Mouse (Mus musculus) liver, embryonic 11.5 days (tissue): ENCODE measurements around the gene Prdx6. TPM values are rescaled to one million over a fixed set of nuclear protein-coding genes. Genes with fewer than 3 reads are reported as not detected.

Experiments used
- ATAC-seq: fragments of 200-750 bp; cut with Nextera tagmentation; replicated peaks from 2 replicates; pipeline ENCODE4 v1.8.0; 2017; ENCODE audit warnings: moderate number of reproducible peaks, mild to moderate bottlenecking, moderate TSS enrichment, moderate library complexity; ENCODE audit not compliant: low FRiP score
- DNase-seq: peaks from one replicate; pipeline ENCODE4 v3.0.0-alpha.2; 2017; ENCODE audit warnings: low spot score
- H3K27ac ChIP-seq: fragments of 300-500 bp; sonication (generic); 2 replicates; pipeline ENCODE4 v1.5.1; 2014; ENCODE audit warnings: mild to moderate bottlenecking, low read depth, low read length, control low read depth
- H3K27me3 ChIP-seq: fragments of 300-500 bp; sonication (generic); replicated peaks from 2 replicates; pipeline ENCODE4 v1.6.1; 2014; ENCODE audit warnings: low read length, mixed read lengths; ENCODE audit not compliant: control insufficient read depth, insufficient read depth
- H3K36me3 ChIP-seq: fragments of 300-500 bp; sonication (generic); 2 replicates; pipeline ENCODE4 v1.6.1; 2014; ENCODE audit warnings: mild to moderate bottlenecking, low read length, moderate library complexity, mixed read lengths; ENCODE audit not compliant: control insufficient read depth, insufficient read depth
- H3K4me1 ChIP-seq: fragments of 300-500 bp; sonication (generic); replicated peaks from 2 replicates; pipeline ENCODE4 v1.6.1; 2014; ENCODE audit warnings: low read length, mixed read lengths; ENCODE audit not compliant: control insufficient read depth, insufficient read depth
- H3K4me2 ChIP-seq: fragments of 300-500 bp; sonication (generic); 2 replicates; pipeline ENCODE4 v1.6.1; 2014; ENCODE audit warnings: mild to moderate bottlenecking, control low read depth, moderate library complexity
- H3K4me3 ChIP-seq: fragments of 300-500 bp; sonication (generic); 2 replicates; pipeline ENCODE4 v1.5.1; 2014; ENCODE audit warnings: low read depth, low read length, control low read depth
- H3K9ac ChIP-seq: fragments of 300-500 bp; sonication (generic); 2 replicates; pipeline ENCODE4 v1.6.1; 2014; ENCODE audit warnings: low read depth, low read length, control low read depth
- H3K9me3 ChIP-seq: fragments of 300-500 bp; sonication (generic); 2 replicates; pipeline ENCODE4 v1.6.1; 2016; ENCODE audit warnings: low read length, inconsistent platforms, mixed read lengths; ENCODE audit not compliant: control insufficient read depth
- WGBS: fragments of 180-500 bp; shearing (Covaris S2); extraction: QIAGEN DNeasy Blood & Tissue Kit; methylation state at CpG from one replicate; pipeline ENCODE4 v1.1.7; 2014; 5-methylcytosine and 5-hydroxymethylcytosine counted together
- polyA plus RNA-seq: library from polyadenylated mRNA; unstranded; fragments of >200 nt; fragmentation: Nextera tagmentation; extraction: Ambion mirVana; gene quantifications from 2 replicates; pipeline ENCODE4 v1.2.1, GENCODE M21; 2014

Gene Prdx6
- polyA plus RNA-seq, 1 experiment from 2014 or later: 744 TPM

DNA sequence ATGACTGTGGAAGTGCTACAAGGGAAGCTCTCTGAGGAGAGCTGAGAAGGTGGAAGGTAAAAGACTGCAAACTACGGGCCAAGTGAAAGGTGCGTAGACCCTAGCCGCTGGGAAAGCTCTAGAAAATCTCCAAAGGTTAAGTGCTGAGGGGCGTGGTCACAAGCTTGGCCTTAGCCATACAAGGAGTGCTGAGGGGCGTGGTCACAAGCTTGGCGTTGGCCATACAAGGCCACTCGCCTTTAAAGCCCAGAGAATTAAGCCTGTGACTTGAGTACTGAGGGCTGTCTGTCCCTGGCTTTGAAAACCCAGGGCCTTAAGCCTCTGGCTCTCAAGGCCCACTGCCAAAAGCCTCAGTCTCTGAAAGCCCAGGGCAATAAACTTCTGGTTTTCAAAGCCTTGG lies 5.9 kb upstream of the Prdx6 start:
- H3K4me2 ChIP-seq: no peak overlapping the region
- no peak overlapping the region for H3K9ac ChIP-seq
- H3K9me3 ChIP-seq: no peaks in the 10 kb centered on the region
- H3K27me3 ChIP-seq: no peaks in the 10 kb centered on the region
- no peak for ATAC-seq
- peaks cover 31% of the 10 kb centered on the region for H3K4me1 ChIP-seq
- no peak overlapping the region for H3K4me3 ChIP-seq
- no peak overlapping the region for H3K27ac ChIP-seq
- H3K36me3 ChIP-seq: no peaks in the 10 kb centered on the region
- WGBS: 73% methylated on average over 7 of the region's 7 CpGs
- no peak for DNase-seq

DNA sequence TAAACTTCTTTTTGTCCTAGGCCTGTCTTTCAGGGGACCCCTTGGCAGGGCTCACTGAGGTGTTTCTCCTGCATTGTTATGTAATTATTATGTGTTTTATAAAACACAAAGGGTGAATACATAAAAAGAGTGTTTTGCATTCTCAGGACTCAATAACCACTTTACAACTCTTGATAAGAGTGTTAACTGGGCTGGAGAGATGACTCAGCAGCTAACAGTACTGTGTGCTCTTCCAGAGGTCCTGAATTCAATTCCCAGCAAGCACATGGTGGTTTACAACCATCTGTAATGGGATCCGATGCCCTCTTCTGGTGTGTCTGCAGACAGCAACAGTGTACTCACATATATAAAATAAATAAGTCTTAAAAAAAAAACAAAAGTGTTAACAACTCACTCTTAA lies 3.3 kb upstream of the Prdx6 start:
- no peak for ATAC-seq
- no peak overlapping the region for H3K4me2 ChIP-seq
- no peaks in the 10 kb centered on the region for H3K36me3 ChIP-seq
- no peak for DNase-seq
- peak overlapping the region; percentile 69 for H3K27ac ChIP-seq
- H3K27me3 ChIP-seq: no peaks in the 10 kb centered on the region
- H3K4me3 ChIP-seq: no peak overlapping the region
- WGBS: 83% methylated on average over 1 of the region's 1 CpGs
- no peaks in the 10 kb centered on the region for H3K9me3 ChIP-seq
- no peak overlapping the region for H3K9ac ChIP-seq
- H3K4me1 ChIP-seq: peaks cover 38% of the 10 kb centered on the region

DNA sequence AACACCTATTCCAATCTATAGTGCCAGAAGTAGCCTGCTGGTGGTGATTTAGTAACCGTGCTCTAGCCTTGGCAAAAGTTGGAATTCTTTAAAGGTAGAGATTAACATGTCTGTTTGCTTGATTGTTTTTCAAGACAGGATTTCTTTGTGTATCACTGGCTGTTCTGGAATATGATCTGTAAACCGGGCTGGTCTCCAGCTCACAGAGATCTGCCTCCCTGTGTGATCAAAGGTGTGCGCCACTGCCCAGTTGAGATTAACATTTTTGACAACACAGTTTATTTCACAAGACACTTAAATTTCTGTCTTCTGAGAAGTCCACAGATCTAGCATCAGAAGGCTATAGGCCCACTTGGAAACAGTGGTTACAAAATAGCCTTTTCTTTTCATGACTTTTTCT lies 1.9 kb upstream of the Prdx6 start:
- Histone ChIP-seq H3K4me2 (peak overlapping the region; percentile 86), H3K9me3 (no peaks in the 10 kb centered on the region), H3K27me3 (no peaks in the 10 kb centered on the region), H3K4me1 (peaks cover 51% of the 10 kb centered on the region), H3K9ac (no peak overlapping the region), H3K36me3 (no peaks in the 10 kb centered on the region), H3K4me3 (no peak overlapping the region), H3K27ac (peak overlapping the region; percentile 67)
- 68% methylated on average over 3 of the region's 3 CpGs for WGBS
- ATAC-seq (no peak; the same call in 1 of the 2 replicates), DNase-seq (no peak)

DNA sequence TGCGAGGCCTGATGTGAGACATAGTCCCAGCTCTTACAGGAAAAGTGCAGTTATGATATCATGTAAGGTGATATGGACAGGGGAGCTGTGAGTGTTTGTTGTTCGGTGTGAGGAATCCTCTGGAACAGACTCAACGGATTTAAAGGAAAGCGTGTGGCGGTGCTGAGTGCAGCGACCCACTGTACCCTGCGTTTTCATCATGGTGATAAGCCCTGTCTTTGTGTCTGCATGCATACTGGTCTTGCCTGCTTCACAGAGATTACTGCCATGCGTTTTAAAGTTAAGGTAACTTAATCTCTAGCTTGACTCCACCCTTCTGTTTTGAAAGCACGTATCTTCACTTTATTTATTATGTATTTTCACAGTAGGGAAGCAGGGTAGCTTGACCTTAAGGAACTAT lies 1.3 kb upstream of the Prdx6 start:
- peak overlapping the region; percentile 86 for H3K4me2 ChIP-seq
- H3K27me3 ChIP-seq: no peaks in the 10 kb centered on the region
- H3K9ac ChIP-seq: peak overlapping the region; percentile 12
- 40% methylated on average over 9 of the region's 9 CpGs for WGBS
- H3K27ac ChIP-seq: peak overlapping the region; percentile 87
- no peak for DNase-seq
- no peaks in the 10 kb centered on the region for H3K9me3 ChIP-seq
- peaks cover 52% of the 10 kb centered on the region for H3K4me1 ChIP-seq
- H3K36me3 ChIP-seq: no peaks in the 10 kb centered on the region
- H3K4me3 ChIP-seq: 0 out of 2 replicates have a peak overlapping the region, but pooled peaks have one; percentile 8
- ATAC-seq: peak; percentile 81

DNA sequence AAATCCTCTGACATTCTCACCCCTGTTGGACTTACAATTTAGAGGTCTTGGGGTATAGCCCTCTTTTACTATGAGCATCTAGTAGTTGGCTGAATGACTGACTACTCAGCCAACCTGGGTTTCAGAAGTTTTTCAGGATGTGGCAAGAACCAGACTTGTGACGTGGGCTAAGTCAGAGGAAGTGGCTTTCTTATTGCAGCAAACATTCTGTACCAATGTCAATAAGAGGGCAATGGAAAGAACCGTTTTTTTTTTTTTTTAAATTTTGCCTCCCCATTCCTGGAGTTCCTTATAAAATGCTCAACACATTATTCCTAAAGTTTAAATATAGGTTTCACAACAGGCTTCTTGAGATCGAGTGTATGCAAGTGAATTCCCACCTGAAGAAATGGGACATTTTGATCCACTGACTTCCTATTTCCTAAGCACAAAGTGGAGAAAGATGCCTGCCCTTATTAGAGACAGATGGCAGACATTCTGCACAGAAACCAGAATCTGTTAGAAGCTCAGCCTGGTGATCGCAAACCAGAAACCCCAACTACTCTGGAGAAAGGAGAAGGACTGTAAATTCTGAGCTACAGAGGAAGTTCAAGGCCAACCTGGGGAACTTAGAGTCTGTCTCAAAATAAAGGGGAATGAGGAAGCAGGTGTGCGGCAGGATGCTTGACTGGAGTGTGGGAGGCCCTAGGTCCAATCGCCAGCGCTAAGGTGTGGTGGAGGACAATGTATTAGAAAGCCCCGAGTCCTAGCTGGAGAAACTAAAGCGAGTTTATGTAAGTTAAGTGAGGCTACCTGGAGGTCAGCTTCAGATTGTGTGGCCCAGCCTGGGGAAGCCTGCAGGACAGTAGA lies 622 bp upstream of the Prdx6 start:
- Histone ChIP-seq H3K4me2 (peak overlapping the region; percentile 86), H3K9me3 (no peaks in the 10 kb centered on the region), H3K4me3 (peak overlapping the region; percentile 90), H3K27me3 (no peaks in the 10 kb centered on the region), H3K4me1 (peaks cover 52% of the 10 kb centered on the region), H3K36me3 (no peaks in the 10 kb centered on the region; the same call in 1 of the 2 replicates), H3K27ac (peak overlapping the region; percentile 87), H3K9ac (peak overlapping the region; percentile 59)
- 40% methylated on average over 9 of the region's 9 CpGs for WGBS
- DNase-seq: no peak
- peak; percentile 11 for ATAC-seq

DNA sequence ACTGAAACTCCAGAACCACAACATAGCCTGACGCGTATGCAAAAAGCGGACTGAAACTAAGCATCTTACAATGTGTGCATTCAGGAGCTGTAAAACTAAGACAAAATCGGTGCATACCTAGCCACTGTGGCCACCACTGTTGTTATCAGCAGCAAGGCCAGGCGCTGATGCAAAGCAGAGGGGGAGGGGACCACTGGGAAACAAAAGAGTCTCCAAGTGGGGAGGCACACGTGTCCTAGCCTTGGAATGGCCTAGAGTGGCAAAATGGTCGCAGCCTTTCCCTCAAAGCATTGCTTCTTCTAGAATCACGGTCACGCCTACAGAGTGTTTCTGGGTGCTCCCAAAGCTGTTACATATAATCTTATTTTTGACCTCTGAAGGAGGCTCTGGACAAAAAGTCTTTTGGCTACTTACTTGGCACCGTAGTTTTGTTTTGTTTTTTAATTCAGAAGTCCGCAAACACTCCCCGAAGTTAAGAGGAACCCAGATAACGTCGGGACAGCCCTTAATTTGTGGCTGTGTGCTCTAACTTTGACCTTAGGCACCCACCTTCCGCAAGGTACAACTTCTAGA lies 902 bp downstream of the Prdx6 start:
- Histone ChIP-seq H3K27ac (peak overlapping the region; percentile 87), H3K36me3 (peaks cover 9% of the 10 kb centered on the region), H3K9ac (peak overlapping the region; percentile 99), H3K4me2 (peak overlapping the region; percentile 86), H3K4me1 (peaks cover 42% of the 10 kb centered on the region), H3K9me3 (no peaks in the 10 kb centered on the region), H3K27me3 (no peaks in the 10 kb centered on the region), H3K4me3 (peak overlapping the region; percentile 90)
- DNase-seq (peak; percentile 71), ATAC-seq (peak; percentile 25)
- 2% methylated on average over 15 of the region's 15 CpGs for WGBS

DNA sequence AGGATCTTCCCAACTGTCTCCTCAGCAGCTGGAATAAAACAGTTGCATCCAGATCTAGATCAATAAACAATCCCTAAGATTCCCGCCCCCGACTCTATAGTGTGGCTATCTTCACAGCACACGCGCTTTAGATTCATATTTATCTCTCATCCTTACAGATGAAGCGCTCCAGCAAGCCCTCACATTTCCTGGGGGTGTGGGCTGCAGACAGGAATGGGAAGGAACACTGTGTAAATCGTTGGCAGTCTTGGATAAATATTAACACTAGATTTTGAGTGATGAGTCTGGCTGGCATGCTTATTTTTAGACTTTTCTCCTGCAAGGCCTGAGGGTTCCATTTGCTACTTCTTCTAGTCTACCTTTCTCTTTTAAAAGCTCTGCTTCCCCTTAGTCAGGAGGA lies 1.6 kb downstream of the Prdx6 start:
- Histone ChIP-seq H3K9ac (peak overlapping the region; percentile 99), H3K27me3 (no peaks in the 10 kb centered on the region), H3K4me3 (peak overlapping the region; percentile 90), H3K27ac (peak overlapping the region; percentile 87), H3K4me2 (peak overlapping the region; percentile 86), H3K36me3 (peaks cover 13% of the 10 kb centered on the region), H3K9me3 (no peaks in the 10 kb centered on the region), H3K4me1 (peaks cover 41% of the 10 kb centered on the region)
- 12% methylated on average over 6 of the region's 6 CpGs for WGBS
- ATAC-seq: no peak
- no peak for DNase-seq

DNA sequence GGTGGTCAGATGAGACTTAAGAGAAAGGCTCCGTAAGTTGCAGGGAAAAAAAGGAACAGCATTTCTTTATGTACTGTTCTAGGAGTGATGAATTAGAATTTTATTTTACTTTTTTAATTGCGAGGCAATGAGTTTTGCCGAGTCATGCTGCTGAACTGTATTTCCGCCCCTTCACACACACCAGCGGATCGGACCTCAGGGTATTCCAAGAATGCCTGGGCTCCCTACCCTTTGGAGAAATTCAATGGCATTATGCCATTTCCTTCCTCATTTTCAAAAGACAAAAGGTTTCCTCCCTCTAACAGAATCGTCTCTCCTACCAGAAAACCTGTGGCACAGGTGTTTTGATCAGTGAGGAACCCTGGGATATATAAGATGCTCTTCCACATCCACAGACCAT lies 2.3 kb downstream of the Prdx6 start:
- H3K27me3 ChIP-seq: no peaks in the 10 kb centered on the region
- peak overlapping the region; percentile 99 for H3K9ac ChIP-seq
- no peak overlapping the region for H3K27ac ChIP-seq
- H3K4me3 ChIP-seq: peak overlapping the region; percentile 90
- WGBS: 56% methylated on average over 7 of the region's 7 CpGs
- peaks cover 35% of the 10 kb centered on the region for H3K4me1 ChIP-seq
- H3K9me3 ChIP-seq: no peaks in the 10 kb centered on the region
- ATAC-seq: no peak
- peaks cover 20% of the 10 kb centered on the region for H3K36me3 ChIP-seq
- no peak for DNase-seq
- peak overlapping the region; percentile 86 for H3K4me2 ChIP-seq
